Mouse (Mus musculus) heart, adult 2 months (tissue): Measurements from ENCODE around the gene Bod1l.

Source experiments
- CTCF ChIP-seq: fragments of 200-600 bp; IDR thresholded peaks from 2 replicates; pipeline ENCODE4 v1.8.1; 2022; ENCODE audit warnings: antibody characterized with exemption, mild to moderate bottlenecking, moderate library complexity
- EP300 ChIP-seq: fragments of 200-500 bp; IDR thresholded peaks from 2 replicates; pipeline ENCODE4 v1.6.1; 2011; ENCODE audit warnings: low read depth, low read length, control low read depth; ENCODE audit not compliant: insufficient read depth
- POLR2A ChIP-seq: fragments of 200-500 bp; IDR thresholded peaks from 2 replicates; pipeline ENCODE4 v1.6.1; 2011; ENCODE audit warnings: mild to moderate bottlenecking, low read depth, low read length, control low read depth; ENCODE audit not compliant: insufficient read depth

DNA sequence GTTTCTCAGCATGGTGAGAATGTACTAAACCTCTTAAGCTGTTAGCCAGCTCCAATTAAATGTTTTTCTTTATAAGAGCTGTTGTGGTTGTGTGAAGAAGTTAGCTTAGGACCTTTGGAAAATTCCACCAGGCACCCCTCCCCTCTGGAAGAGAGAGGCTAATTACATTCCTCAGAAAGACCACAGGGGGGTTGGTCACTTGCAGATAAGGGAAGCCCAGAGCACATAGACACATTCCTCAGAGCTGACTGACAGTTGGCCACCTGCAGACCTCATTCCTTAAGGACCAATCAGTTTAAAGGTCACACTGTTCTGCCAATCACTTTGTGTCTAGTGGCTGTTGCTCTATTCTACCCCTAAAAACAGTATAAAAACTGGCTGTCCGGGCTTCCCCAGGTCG, 11.7 kb upstream of the Bod1l start:
- TF ChIP-seq POLR2A (no peak), EP300 (no peak), CTCF (no peak)
